Mouse (Mus musculus): ENCODE results near the gene Il17rd.

GRCm38 (mm10) chr14:27005937-27006336 lies 32.8 kb upstream of the Il17rd start:
- TF ChIP-seq POLR2A (IDR thresholded peaks at IDR 0.05; ENCODE audit: low read depth, low read length) (no peak), CTCF (IDR thresholded peaks at IDR 0.05; ENCODE audit: extremely low read depth, insufficient read depth, insufficient read length, insufficient replicate concordance) (no peak)

Data from spleen, adult 2 months (tissue).